Mouse (Mus musculus) frontal cortex, postnatal 10 days (tissue): ENCODE results near the gene Trap1.
"Not testable (repeated sequence)": the region's sequence is repeated elsewhere in the genome, so short reads cannot be mapped to it uniquely, and the experiment has no call there.

ENCODE experiments used
- DNase-seq, 2 experiments: peaks; one replicate each; pipeline ENCODE4 v3.0.0; 2022; ENCODE audit warnings: low spot score in 2 of 2, mixed read lengths in 1 of 2

Gene Trap1

GRCm38 (mm10) chr16:4035575-4035974, 42.1 kb downstream of the Trap1 start:
- no peak for DNase-seq

GRCm38 (mm10) chr16:4034476-4034875, 43.2 kb downstream of the Trap1 start:
- DNase-seq = no peak

GRCm38 (mm10) chr16:4033971-4034370, 43.7 kb downstream of the Trap1 start:
- DNase-seq = no peak

GRCm38 (mm10) chr16:4032341-4032748, 45.3 kb downstream of the Trap1 start:
- no peak for DNase-seq

- DNase-seq = no peak
These were observed 46.0 kb downstream of the Trap1 start for GRCm38 (mm10) chr16:4031441-4032274.

GRCm38 (mm10) chr16:4030501-4030900, 47.1 kb downstream of the Trap1 start:
- no peak for DNase-seq

GRCm38 (mm10) chr16:4029371-4029841, 48.2 kb downstream of the Trap1 start:
- no peak for DNase-seq

GRCm38 (mm10) chr16:4027211-4027610, 50.4 kb downstream of the Trap1 start:
- DNase-seq = no peak

- DNase-seq = no peak
These were observed 51.0 kb downstream of the Trap1 start for GRCm38 (mm10) chr16:4026672-4027071.

- no peak for DNase-seq
These were observed 54.9 kb downstream of the Trap1 start for GRCm38 (mm10) chr16:4022719-4023118.

- no peak for DNase-seq
These were observed 56.4 kb downstream of the Trap1 start for GRCm38 (mm10) chr16:4021241-4021640.

- not testable (repeated sequence) for DNase-seq
These were observed 60.2 kb downstream of the Trap1 start for GRCm38 (mm10) chr16:4017466-4017865.

- not testable (repeated sequence) for DNase-seq
These were observed 60.8 kb downstream of the Trap1 start for GRCm38 (mm10) chr16:4016786-4017185.

- DNase-seq = no peak
These were observed 63.5 kb downstream of the Trap1 start for GRCm38 (mm10) chr16:4014040-4014668.

- no peak for DNase-seq
These were observed 64.6 kb downstream of the Trap1 start for GRCm38 (mm10) chr16:4012882-4013570.

- peak; percentile 94 to 95 for DNase-seq
These were observed 73.9 kb downstream of the Trap1 start, which contains the start of gene Slx4 for GRCm38 (mm10) chr16:4003489-4004398. Gene Slx4, minus strand, starts transcription at chr16:4003770.
